Mouse (Mus musculus): ENCODE data around the gene Rgma. TPM values are rescaled to one million over a fixed set of nuclear protein-coding genes. Genes with fewer than 3 reads are reported as not detected.

Gene Rgma
- polyA plus RNA-seq, 1 experiment from 2014 or later, result 55.3 TPM

DNA sequence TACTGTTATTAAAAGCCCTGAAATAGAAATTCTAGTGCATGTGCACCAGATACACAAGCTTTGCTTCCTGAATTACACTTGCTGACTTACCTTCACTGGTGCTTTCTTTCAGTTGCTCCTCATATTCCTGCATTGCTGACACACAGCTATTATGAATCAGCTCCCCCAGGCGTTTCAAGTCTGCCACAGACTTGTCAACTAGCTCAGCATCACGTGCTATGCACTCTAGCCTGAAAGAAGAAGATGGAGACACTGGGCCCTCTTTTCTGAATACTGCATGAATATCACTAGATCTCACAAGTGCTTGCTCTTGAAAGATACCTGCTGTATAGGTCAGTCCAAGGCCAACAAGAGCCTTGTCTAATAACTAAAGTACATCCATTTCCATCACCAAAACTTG, 88.2 kb downstream of the Rgma start:
- no peak overlapping the region for H3K4me3 ChIP-seq
- no peaks in the 10 kb centered on the region for H3K27me3 ChIP-seq
- no peak overlapping the region for H3K27ac ChIP-seq
- peaks cover 89% of the 10 kb centered on the region for H3K36me3 ChIP-seq
- no peaks in the 10 kb centered on the region for H3K9me3 ChIP-seq (replicated peaks)
- 87% methylated on average over 2 of the region's 2 CpGs for WGBS
- H3K4me2 ChIP-seq (replicated peaks), result no peak overlapping the region
- no peak for ATAC-seq (ENCODE audit: low FRiP score)
- no peaks in the 10 kb centered on the region for H3K4me1 ChIP-seq
- no peak overlapping the region for H3K9ac ChIP-seq

DNA sequence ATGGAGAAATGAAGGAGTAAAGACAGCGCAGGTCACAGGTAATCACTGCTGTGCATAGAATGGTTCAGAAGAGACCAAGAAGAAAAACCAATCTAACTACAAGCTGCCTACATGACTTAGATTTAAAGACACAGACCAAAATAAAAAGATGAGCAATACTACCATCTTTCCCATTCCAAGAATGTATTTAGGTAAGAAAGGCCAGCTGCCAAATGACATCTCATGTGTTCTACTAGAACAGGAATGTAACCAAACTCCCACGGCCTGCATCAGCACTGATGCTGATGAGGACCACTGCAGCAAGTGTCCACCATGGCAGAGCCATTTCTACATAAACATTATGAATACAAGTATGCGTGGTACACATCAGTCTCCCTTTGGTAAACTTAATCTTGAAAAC, 92.4 kb downstream of the Rgma start:
- no peak for ATAC-seq (ENCODE audit: low FRiP score)
- Histone ChIP-seq H3K4me3 (no peak overlapping the region), H3K9ac (no peak overlapping the region), H3K27me3 (no peaks in the 10 kb centered on the region), H3K9me3 (replicated peaks) (no peaks in the 10 kb centered on the region), H3K27ac (no peak overlapping the region), H3K4me1 (no peaks in the 10 kb centered on the region), H3K4me2 (replicated peaks) (no peak overlapping the region), H3K36me3 (peaks cover 89% of the 10 kb centered on the region)
- WGBS, result 95% methylated on average over 3 of the region's 3 CpGs

Other genes with a start within 250 kb of the Rgma start
- gene Chd2, start 166.3 kb downstream of the Rgma start, polyA plus RNA-seq (2016; fragmentation: Nextera tagmentation; extraction: Ambion mirVana), result 63.6 and 67.9 TPM in 2 replicates